Mouse (Mus musculus) hindbrain, embryonic 10.5 days (tissue): ENCODE data around the gene Arhgdia. TPM values are rescaled to one million over a fixed set of nuclear protein-coding genes. Genes with fewer than 3 reads are reported as not detected.

Experiments used
- DNase-seq: peaks from one replicate; pipeline ENCODE4 v3.0.0-alpha.2; 2017; ENCODE audit warnings: low spot score
- H3K27ac ChIP-seq: fragments of 300-500 bp; sonication (generic); 2 replicates; pipeline ENCODE4 v1.5.1; 2016; ENCODE audit warnings: mild to moderate bottlenecking, moderate library complexity
- H3K27me3 ChIP-seq: fragments of 300-500 bp; sonication (generic); 2 replicates; pipeline ENCODE4 v1.6.1; 2016; ENCODE audit warnings: mild to moderate bottlenecking; ENCODE audit not compliant: poor library complexity, insufficient read depth, severe bottlenecking
- H3K36me3 ChIP-seq: fragments of 300-500 bp; sonication (generic); 2 replicates; pipeline ENCODE4 v1.6.1; 2016; ENCODE audit warnings: mild to moderate bottlenecking, moderate library complexity
- H3K4me1 ChIP-seq: fragments of 300-500 bp; sonication (generic); replicated peaks from 2 replicates; pipeline ENCODE4 v1.6.1; 2016; ENCODE audit warnings: mild to moderate bottlenecking
- H3K4me3 ChIP-seq: fragments of 300-500 bp; sonication (generic); 2 replicates; pipeline ENCODE4 v1.5.1; 2016; ENCODE audit warnings: mild to moderate bottlenecking, moderate library complexity
- H3K9me3 ChIP-seq: fragments of 300-500 bp; sonication (generic); 2 replicates; pipeline ENCODE4 v1.6.1; 2016; ENCODE audit warnings: mild to moderate bottlenecking, moderate library complexity
- WGBS: fragments of 180-500 bp; shearing (Covaris S2); methylation state at CpG from one replicate; pipeline ENCODE4 v1.1.7; 2016; 5-methylcytosine and 5-hydroxymethylcytosine counted together
- polyA plus RNA-seq: library from polyadenylated mRNA; unstranded; fragments of >200 nt; fragmentation: Nextera tagmentation; extraction: Ambion mirVana; gene quantifications from 2 replicates; pipeline ENCODE4 v1.2.1, GENCODE M21; 2016

Arhgdia gene
- polyA plus RNA-seq, 1 experiment from 2014 or later, result 799 TPM

GRCm38 (mm10) chr11:120582268-120582981 is 1.0 kb upstream of the Arhgdia start:
- DNase-seq, result no peak
- peak overlapping the region; percentile 93 for H3K4me3 ChIP-seq
- peaks cover 77% of the 10 kb centered on the region for H3K36me3 ChIP-seq
- peaks cover 4% of the 10 kb centered on the region for H3K9me3 ChIP-seq
- peaks cover 40% of the 10 kb centered on the region for H3K4me1 ChIP-seq
- no peaks in the 10 kb centered on the region for H3K27me3 ChIP-seq
- peak overlapping the region; percentile 99 for H3K27ac ChIP-seq
- WGBS, result 76% methylated on average over 8 of the region's 8 CpGs

GRCm38 (mm10) chr11:120580871-120581331 is 523 bp downstream of the Arhgdia start:
- Histone ChIP-seq H3K27me3 (no peaks in the 10 kb centered on the region), H3K9me3 (peaks cover 4% of the 10 kb centered on the region), H3K4me1 (peaks cover 40% of the 10 kb centered on the region), H3K36me3 (peaks cover 68% of the 10 kb centered on the region), H3K27ac (peak overlapping the region; percentile 99), H3K4me3 (peak overlapping the region; percentile 93)
- under 1% methylated on average over 44 of the region's 44 CpGs for WGBS
- DNase-seq, result peak; percentile 44

GRCm38 (mm10) chr11:120580190-120580589 is 1.2 kb downstream of the Arhgdia start:
- Histone ChIP-seq H3K36me3 (peaks cover 61% of the 10 kb centered on the region), H3K27me3 (no peaks in the 10 kb centered on the region), H3K4me1 (peaks cover 40% of the 10 kb centered on the region), H3K9me3 (peaks cover 4% of the 10 kb centered on the region), H3K27ac (peak overlapping the region; percentile 99), H3K4me3 (peak overlapping the region; percentile 93)
- DNase-seq, result no peak
- WGBS, result 67% methylated on average over 7 of the region's 7 CpGs

- Histone ChIP-seq H3K36me3 (peaks cover 54% of the 10 kb centered on the region), H3K4me1 (peaks cover 44% of the 10 kb centered on the region), H3K27ac (peak overlapping the region; percentile 99), H3K9me3 (peaks cover 4% of the 10 kb centered on the region), H3K27me3 (no peaks in the 10 kb centered on the region), H3K4me3 (peak overlapping the region; percentile 93)
- 61% methylated on average over 15 of the region's 15 CpGs for WGBS
- DNase-seq, result peak; percentile 88
Measured at GRCm38 (mm10) chr11:120579316-120580107, 1.9 kb downstream of the Arhgdia start.

- peak; percentile 31 for DNase-seq
- H3K36me3 ChIP-seq, result peaks cover 47% of the 10 kb centered on the region
- no peaks in the 10 kb centered on the region for H3K27me3 ChIP-seq
- H3K27ac ChIP-seq, result peak overlapping the region; percentile 99
- 83% methylated on average over 11 of the region's 11 CpGs for WGBS
- peaks cover 51% of the 10 kb centered on the region for H3K4me1 ChIP-seq
- peaks cover under 1% of the 10 kb centered on the region for H3K9me3 ChIP-seq
- peak overlapping the region; percentile 93 for H3K4me3 ChIP-seq
Measured at GRCm38 (mm10) chr11:120578694-120579243, 2.7 kb downstream of the Arhgdia start.

- Histone ChIP-seq H3K4me1 (peaks cover 52% of the 10 kb centered on the region), H3K4me3 (no peak overlapping the region; the same call in 1 of the 2 replicates), H3K36me3 (peaks cover 41% of the 10 kb centered on the region), H3K27ac (peak overlapping the region; percentile 99), H3K27me3 (no peaks in the 10 kb centered on the region), H3K9me3 (no peaks in the 10 kb centered on the region)
- WGBS, result 91% methylated on average over 10 of the region's 10 CpGs
- no peak for DNase-seq
Measured at GRCm38 (mm10) chr11:120578024-120578693, 3.3 kb downstream of the Arhgdia start.

GRCm38 (mm10) chr11:120577211-120578023 is 4.0 kb downstream of the Arhgdia start:
- DNase-seq, result no peak
- peak overlapping the region; percentile 10 for H3K4me3 ChIP-seq

GRCm38 (mm10) chr11:120576365-120576981 is 5.0 kb downstream of the Arhgdia start:
- peaks cover 47% of the 10 kb centered on the region for H3K4me1 ChIP-seq
- H3K4me3 ChIP-seq, result peak overlapping the region; percentile 10; the same call in 1 of the 2 replicates
- peaks cover 36% of the 10 kb centered on the region for H3K36me3 ChIP-seq
- no peaks in the 10 kb centered on the region for H3K27me3 ChIP-seq
- 89% methylated on average over 3 of the region's 3 CpGs for WGBS
- H3K27ac ChIP-seq, result no peak overlapping the region
- no peaks in the 10 kb centered on the region for H3K9me3 ChIP-seq
- no peak for DNase-seq

More at GRCm38 (mm10) chr11:120577211-120578023, 4.0 kb downstream of the Arhgdia start:
- Histone ChIP-seq H3K27ac (0 out of 2 replicates have a peak overlapping the region, but pooled peaks have one; percentile 99), H3K4me1 (peaks cover 50% of the 10 kb centered on the region), H3K36me3 (peaks cover 35% of the 10 kb centered on the region), H3K9me3 (no peaks in the 10 kb centered on the region), H3K27me3 (no peaks in the 10 kb centered on the region)
- 83% methylated on average over 7 of the region's 7 CpGs for WGBS

GRCm38 (mm10) chr11:120575940-120576339 is 5.5 kb downstream of the Arhgdia start:
- Histone ChIP-seq H3K4me3 (no peak overlapping the region), H3K36me3 (peaks cover 42% of the 10 kb centered on the region), H3K27ac (no peak overlapping the region), H3K9me3 (no peaks in the 10 kb centered on the region), H3K27me3 (no peaks in the 10 kb centered on the region), H3K4me1 (peaks cover 51% of the 10 kb centered on the region)
- DNase-seq, result no peak

- 84% methylated on average over 2 of the region's 2 CpGs for WGBS
- no peak overlapping the region for H3K27ac ChIP-seq
- 0 out of 2 replicates have a peak overlapping the region, but pooled peaks have one; percentile 100 for H3K4me3 ChIP-seq
- H3K36me3 ChIP-seq, result peaks cover 48% of the 10 kb centered on the region
- H3K27me3 ChIP-seq, result no peaks in the 10 kb centered on the region
- no peaks in the 10 kb centered on the region for H3K9me3 ChIP-seq
- no peak for DNase-seq
- peaks cover 50% of the 10 kb centered on the region for H3K4me1 ChIP-seq
Measured at GRCm38 (mm10) chr11:120575046-120575445, 6.4 kb downstream of the Arhgdia start.

GRCm38 (mm10) chr11:120574278-120574600 is 7.2 kb downstream of the Arhgdia start:
- WGBS, result 50% methylated on average over 5 of the region's 5 CpGs
- H3K4me3 ChIP-seq, result peak overlapping the region; percentile 100
- no peaks in the 10 kb centered on the region for H3K27me3 ChIP-seq
- peaks cover 48% of the 10 kb centered on the region for H3K36me3 ChIP-seq
- no peaks in the 10 kb centered on the region for H3K9me3 ChIP-seq
- peak overlapping the region; percentile 97 for H3K27ac ChIP-seq
- DNase-seq, result no peak
- peaks cover 42% of the 10 kb centered on the region for H3K4me1 ChIP-seq
